Mouse (Mus musculus): Measurements from ENCODE around the gene Trnp1. TPM values are rescaled to one million over a fixed set of nuclear protein-coding genes. Genes with fewer than 3 reads are reported as not detected.

Trnp1 gene
- total and polyA plus RNA-seq, 3 experiments, result 1.6 TPM; not detected in 1

DNA sequence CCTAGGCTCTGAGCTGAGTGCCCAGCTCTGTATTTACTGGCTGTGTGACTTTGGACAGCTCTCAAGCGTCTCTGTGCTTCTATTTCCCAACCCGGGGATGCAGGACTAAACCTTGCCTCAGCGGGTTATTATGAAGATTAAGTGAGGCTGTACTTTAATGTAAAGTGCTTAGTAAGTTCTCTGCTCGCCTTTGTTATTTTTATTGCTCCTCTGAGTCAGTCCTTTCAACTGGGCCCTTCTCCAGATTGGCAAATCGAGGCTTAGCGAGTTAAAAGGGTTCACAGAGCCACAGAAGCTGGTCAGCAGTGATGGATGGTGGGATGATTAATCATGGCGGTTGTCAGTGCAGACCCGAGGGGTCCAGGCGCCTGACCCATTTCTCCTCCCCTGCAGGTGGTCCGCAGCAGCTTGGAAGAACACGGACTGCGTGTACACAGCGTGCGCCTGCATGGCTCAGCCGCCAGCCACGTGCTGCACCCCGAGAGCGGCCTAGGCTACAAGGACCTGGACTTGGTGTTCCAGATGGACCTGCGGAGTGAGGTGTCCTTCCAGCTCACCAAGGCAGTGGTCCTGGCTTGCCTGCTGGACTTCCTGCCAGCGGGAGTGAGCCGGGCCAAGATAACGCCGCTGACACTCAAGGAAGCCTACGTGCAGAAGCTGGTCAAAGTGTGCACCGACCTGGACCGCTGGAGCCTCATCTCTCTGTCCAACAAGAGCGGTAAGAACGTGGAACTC, 12.5 kb downstream of the Trnp1 start:
- Histone ChIP-seq H3K4me3 (ENCODE audit: control insufficient read depth in 1 of 2, insufficient read depth in 1 of 2, low read depth in 2 of 2, low read length in 2 of 2) (no peak overlapping the region), H3K9ac (ENCODE audit: control insufficient read depth, low read depth, low read length, poor library complexity, severe bottlenecking) (no peak overlapping the region), H3K27ac (ENCODE audit: control insufficient read depth, low read depth, low read length) (no peak overlapping the region), H3K27me3 (ENCODE audit: control insufficient read depth in 1 of 2, insufficient read depth in 2 of 2, low read length in 2 of 2) (no peaks in the 10 kb centered on the region), H3K36me3 (ENCODE audit: control insufficient read depth in 1 of 2, insufficient read depth in 2 of 2, low read length in 2 of 2) (no peaks in the 10 kb centered on the region), H3K4me1 (ENCODE audit: control insufficient read depth in 1 of 2, insufficient read depth in 2 of 2, low read length in 2 of 2) (peaks cover 0 to 10% of the 10 kb centered on the region in 2 experiments; a peak in 2 of 4 replicates), H3K79me2 (ENCODE audit: control insufficient read depth, insufficient read depth, low read length, poor library complexity) (no peaks in the 10 kb centered on the region), H3K9me3 (replicated peaks; ENCODE audit: insufficient read depth, low read length) (no peaks in the 10 kb centered on the region)
- no peak for TF ChIP-seq MYC (IDR thresholded peaks at IDR 0.05; ENCODE audit: low read depth, low read length)
- TF ChIP-seq MAFK (IDR thresholded peaks at IDR 0.05; ENCODE audit: borderline replicate concordance, low read depth, low read length), result no peak
- TF ChIP-seq UBTF (IDR thresholded peaks at IDR 0.05; ENCODE audit: borderline replicate concordance, insufficient read depth, low read depth, low read length), result no peak
- no peak for TF ChIP-seq ZC3H11A (IDR thresholded peaks at IDR 0.05; ENCODE audit: low read depth, low read length)
- no peak for TF ChIP-seq E2F4 (IDR thresholded peaks at IDR 0.05; ENCODE audit: borderline replicate concordance, low read depth, low read length)
- TF ChIP-seq ETS1 (IDR thresholded peaks at IDR 0.05; ENCODE audit: low read depth, low read length), result no peak
- no peak for TF ChIP-seq SIN3A (IDR thresholded peaks at IDR 0.05; ENCODE audit: low read length)
- TF ChIP-seq CTCF (IDR thresholded peaks at IDR 0.05 in 2 of 3, conservative IDR thresholded peaks at IDR 0.05 in 1 of 3; ENCODE audit: control insufficient read depth in 1 of 3, insufficient read depth in 1 of 3, low read depth in 2 of 3, low read length in 3 of 3, poor library complexity in 1 of 3, severe bottlenecking in 1 of 3), result no peak
- no peak for TF ChIP-seq KAT2A (conservative IDR thresholded peaks at IDR 0.05; ENCODE audit: low read depth, low read length)
- TF ChIP-seq MYB (IDR thresholded peaks at IDR 0.05; ENCODE audit: low read depth, low read length), result no peak
- no peak for TF ChIP-seq POLR2AphosphoS5 (IDR thresholded peaks at IDR 0.05; ENCODE audit: borderline replicate concordance, low read depth, low read length)
- TF ChIP-seq TAL1 (IDR thresholded peaks at IDR 0.05; ENCODE audit: low read length), result no peak
- TF ChIP-seq EP300 (IDR thresholded peaks at IDR 0.05; ENCODE audit: low read depth in 1 of 2, low read length in 2 of 2), result no peak
- TF ChIP-seq ZNF384 (IDR thresholded peaks at IDR 0.05; ENCODE audit: low read depth, low read length), result no peak
- no peak for TF ChIP-seq USF1 (IDR thresholded peaks at IDR 0.05; ENCODE audit: low read depth, low read length)
- no peak for TF ChIP-seq NELFE (IDR thresholded peaks at IDR 0.05; ENCODE audit: low read depth, low read length)
- no peak for TF ChIP-seq RCOR1 (IDR thresholded peaks at IDR 0.05; ENCODE audit: low read depth, low read length)
- no peak for TF ChIP-seq MAX (IDR thresholded peaks at IDR 0.05; ENCODE audit: low read length)
- no peak for TF ChIP-seq SMC3 (IDR thresholded peaks at IDR 0.05; ENCODE audit: low read depth, low read length)
- TF ChIP-seq MEF2A (IDR thresholded peaks at IDR 0.05; ENCODE audit: extremely low read depth, insufficient replicate concordance, low read depth, low read length, poor library complexity, severe bottlenecking), result no peak
- DNase-seq (ENCODE audit: low read depth, low spot score), result no peak

Data from MEL (cell line).